Mouse (Mus musculus) liver, embryonic 12.5 days (tissue): ENCODE measurements around the gene Rara. TPM values are rescaled to one million over a fixed set of nuclear protein-coding genes. Genes with fewer than 3 reads are reported as not detected.
"Not testable (repeated sequence)": the region's sequence is repeated elsewhere in the genome, so short reads cannot be mapped to it uniquely, and the experiment has no call there.

Experiments
- ATAC-seq: fragments of 200-750 bp; cut with Nextera tagmentation; 2 replicates; pipeline ENCODE4 v1.8.0; 2017; ENCODE audit warnings: moderate number of reproducible peaks, mild to moderate bottlenecking, moderate library complexity
- H3K27ac ChIP-seq: fragments of 300-500 bp; sonication (generic); 2 replicates; pipeline ENCODE4 v1.5.1; 2016; ENCODE audit warnings: mild to moderate bottlenecking
- H3K27me3 ChIP-seq: fragments of 300-500 bp; sonication (generic); replicated peaks from 2 replicates; pipeline ENCODE4 v1.6.1; 2016; ENCODE audit warnings: mild to moderate bottlenecking, moderate library complexity
- H3K36me3 ChIP-seq: fragments of 300-500 bp; sonication (generic); 2 replicates; pipeline ENCODE4 v1.6.1; 2016; ENCODE audit warnings: mild to moderate bottlenecking, moderate library complexity
- H3K4me1 ChIP-seq: fragments of 300-500 bp; sonication (generic); 2 replicates; pipeline ENCODE4 v1.6.1; 2016
- H3K4me2 ChIP-seq: fragments of 300-500 bp; sonication (generic); 2 replicates; pipeline ENCODE4 v1.6.1; 2016; ENCODE audit warnings: mild to moderate bottlenecking, moderate library complexity
- H3K4me3 ChIP-seq: fragments of 300-500 bp; sonication (generic); 2 replicates; pipeline ENCODE4 v1.5.1; 2016; ENCODE audit warnings: mild to moderate bottlenecking, moderate library complexity
- H3K9ac ChIP-seq: fragments of 300-500 bp; sonication (generic); 2 replicates; pipeline ENCODE4 v1.6.1; 2016; ENCODE audit warnings: mild to moderate bottlenecking, moderate library complexity
- H3K9me3 ChIP-seq: fragments of 300-500 bp; sonication (generic); replicated peaks from 2 replicates; pipeline ENCODE4 v1.6.1; 2016; ENCODE audit warnings: mild to moderate bottlenecking, moderate library complexity
- WGBS: fragments of 180-500 bp; shearing (Covaris S2); methylation state at CpG from one replicate; pipeline ENCODE4 v1.1.7; 2016; ENCODE audit not compliant: insufficient replicate concordance; 5-methylcytosine and 5-hydroxymethylcytosine counted together
- polyA plus RNA-seq: library from polyadenylated mRNA; unstranded; fragments of >200 nt; fragmentation: Nextera tagmentation; extraction: Ambion mirVana; gene quantifications from 2 replicates; pipeline ENCODE4 v1.2.1, GENCODE M21; 2016

Gene Rara
- polyA plus RNA-seq, 1 experiment from 2014 or later: 7.1 TPM

DNA sequence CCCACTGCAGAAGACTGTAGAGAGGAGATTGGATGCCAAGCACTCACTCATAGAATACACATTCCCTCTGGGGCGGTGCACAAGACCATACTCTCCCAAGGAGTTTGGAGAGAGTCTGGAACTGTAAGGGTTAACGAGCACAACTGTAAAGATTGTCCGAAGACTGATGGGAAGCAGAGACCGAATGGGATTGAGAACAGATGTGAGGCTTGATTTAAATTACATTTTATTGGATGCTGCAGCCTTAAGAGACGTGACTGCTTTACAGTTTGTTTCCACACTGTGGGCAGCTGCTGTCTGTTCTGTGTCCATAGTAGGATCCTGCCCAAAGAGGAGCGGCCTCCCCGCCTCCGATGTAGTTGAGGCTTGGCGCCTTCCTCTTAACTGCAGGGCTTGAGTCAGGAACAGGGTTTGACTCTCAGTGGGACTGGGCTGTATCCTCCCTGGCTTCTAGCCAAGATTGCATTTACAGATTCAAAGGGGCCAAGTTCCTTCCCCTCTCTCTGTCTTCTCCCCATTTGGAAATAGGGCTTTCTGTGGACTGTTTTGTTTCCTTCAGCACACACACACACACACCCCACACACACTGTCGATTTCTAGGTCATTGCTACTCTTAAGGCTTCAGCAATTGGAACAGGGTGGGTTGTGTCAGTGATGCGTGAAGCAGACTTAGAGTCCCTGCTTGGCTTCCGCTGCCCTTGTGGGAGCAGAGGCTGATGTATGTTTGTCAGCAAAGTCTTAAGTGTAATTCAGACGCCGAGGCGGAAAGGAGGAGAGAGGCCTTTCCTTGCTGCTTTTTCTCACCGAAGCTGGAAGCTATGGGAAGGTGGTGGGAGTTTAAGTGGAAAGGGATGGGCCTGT lies 4.5 kb upstream of the Rara start:
- not testable (repeated sequence) for H3K9ac ChIP-seq, ATAC-seq, H3K4me3 ChIP-seq, H3K4me2 ChIP-seq, H3K27ac ChIP-seq, H3K9me3 ChIP-seq
- peaks cover 70% of the 10 kb centered on the region for H3K36me3 ChIP-seq
- 76% methylated on average over 16 of the region's 16 CpGs for WGBS
- peaks cover 16% of the 10 kb centered on the region for H3K27me3 ChIP-seq
- peaks cover 57% of the 10 kb centered on the region for H3K4me1 ChIP-seq

DNA sequence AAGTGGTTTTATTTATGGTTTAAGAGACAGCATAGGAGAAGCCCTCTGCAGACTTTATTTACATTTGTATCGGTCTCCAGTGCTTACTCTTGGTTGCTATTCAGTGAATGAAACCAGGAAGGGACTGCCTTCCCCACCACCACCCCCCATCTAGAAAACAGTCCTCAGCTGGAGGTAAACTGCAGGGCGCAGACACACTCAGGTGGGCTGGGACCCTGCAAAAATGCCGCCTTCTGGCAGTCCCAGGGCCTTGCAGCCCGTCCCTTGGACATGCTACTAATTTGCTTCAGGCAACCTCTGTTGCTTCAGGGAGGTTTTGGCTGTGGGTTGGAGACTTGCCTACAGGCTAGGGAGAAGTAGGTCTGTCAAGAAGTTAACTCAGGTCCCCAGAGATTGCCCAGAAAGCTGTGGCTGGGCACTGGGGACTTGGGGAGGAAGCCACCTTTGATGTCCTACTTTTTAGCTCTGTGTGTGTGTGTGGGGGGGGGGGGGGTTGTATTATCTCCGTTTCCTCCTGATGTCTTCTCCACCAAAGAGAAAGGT lies 2.9 kb upstream of the Rara start:
- H3K36me3 ChIP-seq: peaks cover 54% of the 10 kb centered on the region
- 0 out of 2 replicates have a peak overlapping the region, but pooled peaks have one; percentile 27 for H3K27ac ChIP-seq
- 54% methylated on average over 5 of the region's 5 CpGs for WGBS
- peaks cover 32% of the 10 kb centered on the region for H3K27me3 ChIP-seq
- H3K4me2 ChIP-seq: no peak overlapping the region
- no peak for ATAC-seq
- H3K4me3 ChIP-seq: no peak overlapping the region
- no peak overlapping the region for H3K9ac ChIP-seq
- H3K9me3 ChIP-seq: no peaks in the 10 kb centered on the region
- peaks cover 66% of the 10 kb centered on the region for H3K4me1 ChIP-seq

DNA sequence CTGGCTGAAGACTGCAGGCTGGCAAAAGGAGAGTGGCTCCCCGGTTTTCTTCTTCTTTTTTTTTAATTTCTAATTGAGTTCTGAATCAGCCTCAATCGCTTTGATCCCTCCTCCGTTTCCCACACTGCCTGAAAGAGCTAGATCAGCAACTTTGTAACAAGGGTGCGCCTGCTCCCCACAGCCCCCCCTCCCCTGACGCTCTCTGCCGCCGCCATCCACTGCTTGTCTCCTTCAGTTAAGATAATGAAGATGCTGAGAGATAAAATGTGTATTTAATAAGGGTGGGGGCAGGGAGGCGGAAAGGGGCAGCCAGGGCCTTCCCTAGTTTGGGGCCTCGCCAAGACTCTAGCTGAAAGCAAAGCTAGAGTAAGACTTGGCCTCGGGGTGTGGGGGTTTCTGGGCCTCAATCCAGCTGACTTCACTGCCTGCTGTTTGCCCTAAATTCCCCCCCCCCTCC lies 2.3 kb upstream of the Rara start:
- Histone ChIP-seq H3K9ac (0 out of 2 replicates have a peak overlapping the region, but pooled peaks have one; percentile 1), H3K9me3 (no peaks in the 10 kb centered on the region), H3K4me1 (peaks cover 72% of the 10 kb centered on the region), H3K36me3 (peaks cover 48% of the 10 kb centered on the region), H3K27me3 (peaks cover 38% of the 10 kb centered on the region), H3K27ac (peak overlapping the region; percentile 57; the same call in 1 of the 2 replicates), H3K4me3 (no peak overlapping the region), H3K4me2 (peak overlapping the region; percentile 9; the same call in 1 of the 2 replicates)
- no peak for ATAC-seq
- WGBS: 22% methylated on average over 10 of the region's 10 CpGs

DNA sequence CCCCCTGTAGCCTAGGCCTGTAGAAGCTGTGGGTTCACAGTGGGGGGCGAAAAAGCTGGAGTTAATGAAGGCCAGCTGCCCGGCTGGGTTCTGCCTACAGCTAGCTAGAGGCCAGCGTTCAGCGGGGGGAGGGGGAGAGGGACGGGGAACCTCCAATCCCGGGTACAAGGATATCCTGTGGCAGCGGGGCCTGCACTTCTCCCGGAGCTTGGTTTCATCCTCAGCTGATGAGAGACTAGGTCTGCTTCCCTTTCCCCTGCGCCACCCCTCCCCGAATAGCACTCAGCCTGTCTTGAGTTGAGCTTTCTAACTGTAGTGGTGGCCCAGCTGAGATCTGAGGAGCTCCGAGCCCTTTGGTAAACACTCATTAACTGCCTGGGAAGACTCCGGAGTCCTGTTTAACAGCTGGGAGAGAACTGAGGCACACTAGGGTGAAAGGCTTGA lies 1.7 kb upstream of the Rara start:
- Histone ChIP-seq H3K4me3 (no peak overlapping the region), H3K27ac (peak overlapping the region; percentile 57; the same call in 1 of the 2 replicates), H3K27me3 (peaks cover 44% of the 10 kb centered on the region), H3K36me3 (peaks cover 42% of the 10 kb centered on the region), H3K4me2 (peak overlapping the region; percentile 9), H3K4me1 (peaks cover 78% of the 10 kb centered on the region), H3K9ac (0 out of 2 replicates have a peak overlapping the region, but pooled peaks have one; percentile 1), H3K9me3 (no peaks in the 10 kb centered on the region)
- WGBS: 33% methylated on average over 12 of the region's 12 CpGs
- ATAC-seq: 0 out of 2 replicates have a peak, but pooled peaks have one; percentile 9

DNA sequence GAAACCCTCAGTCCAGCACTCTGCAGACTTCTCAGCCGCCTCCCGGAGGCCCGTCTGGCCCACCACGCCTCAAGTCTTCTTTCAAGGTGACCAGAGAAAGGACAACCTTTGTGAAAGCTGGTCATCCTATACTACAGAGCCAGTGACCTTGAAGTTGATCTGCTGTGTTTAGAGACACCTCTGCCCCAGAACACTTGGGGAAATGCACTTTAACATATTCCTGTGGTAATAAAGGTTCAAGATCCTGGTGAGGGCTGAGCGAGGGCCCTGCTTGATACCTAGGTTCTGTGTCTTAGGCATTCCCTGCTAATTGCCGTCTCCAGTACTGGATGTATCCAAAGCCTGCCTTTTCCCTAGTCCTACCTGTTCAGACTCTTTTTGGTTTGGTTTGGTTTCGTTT lies 1.1 kb upstream of the Rara start:
- WGBS: 72% methylated on average over 7 of the region's 7 CpGs
- H3K4me3 ChIP-seq: no peak overlapping the region
- H3K4me1 ChIP-seq: peaks cover 85% of the 10 kb centered on the region
- no peak overlapping the region for H3K9ac ChIP-seq
- H3K4me2 ChIP-seq: no peak overlapping the region
- no peak for ATAC-seq
- H3K36me3 ChIP-seq: peaks cover 35% of the 10 kb centered on the region
- no peak overlapping the region for H3K27ac ChIP-seq
- peaks cover 50% of the 10 kb centered on the region for H3K27me3 ChIP-seq
- no peaks in the 10 kb centered on the region for H3K9me3 ChIP-seq

DNA sequence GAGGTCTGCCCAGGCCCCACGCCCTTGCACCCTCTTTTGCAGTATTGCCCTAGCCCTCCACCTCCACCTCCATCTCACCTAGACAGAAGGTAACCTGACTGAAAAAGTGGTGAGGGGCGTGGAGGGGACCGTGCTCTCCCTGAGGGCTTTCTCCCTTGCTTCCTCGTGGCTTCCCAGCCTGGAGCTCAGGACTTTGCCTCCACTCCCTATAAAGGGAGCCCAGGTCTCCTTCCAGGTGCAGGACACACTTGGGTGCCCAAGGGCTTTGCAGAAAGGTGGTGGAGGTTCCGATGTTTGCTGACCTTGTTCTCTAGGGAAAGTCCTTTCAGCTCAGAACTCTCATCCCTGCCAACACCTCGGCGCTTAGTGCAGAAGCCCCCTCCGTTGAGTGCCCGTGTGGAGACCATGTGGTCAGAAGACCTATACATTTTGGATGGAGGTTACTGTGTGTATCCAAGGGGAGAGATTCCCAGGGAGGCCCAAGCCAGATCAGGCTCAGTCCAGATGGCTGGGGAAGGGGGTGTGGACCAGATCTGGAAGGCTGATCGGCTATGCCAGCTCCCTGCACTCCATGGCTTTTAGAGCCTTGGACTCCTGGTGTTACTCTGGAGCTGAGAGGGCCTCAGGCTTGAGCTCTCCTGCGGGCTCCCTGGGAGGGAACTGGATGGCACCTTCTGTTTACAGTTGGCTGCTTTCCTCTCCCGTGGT lies 722 bp downstream of the Rara start:
- H3K4me3 ChIP-seq: peak overlapping the region; percentile 47
- peaks cover 86% of the 10 kb centered on the region for H3K4me1 ChIP-seq
- H3K27ac ChIP-seq: no peak overlapping the region
- H3K27me3 ChIP-seq: peaks cover 68% of the 10 kb centered on the region
- H3K9me3 ChIP-seq: no peaks in the 10 kb centered on the region
- no peak overlapping the region for H3K9ac ChIP-seq
- peaks cover 17% of the 10 kb centered on the region for H3K36me3 ChIP-seq
- 27% methylated on average over 11 of the region's 12 CpGs for WGBS
- ATAC-seq: no peak
- H3K4me2 ChIP-seq: peak overlapping the region; percentile 61

DNA sequence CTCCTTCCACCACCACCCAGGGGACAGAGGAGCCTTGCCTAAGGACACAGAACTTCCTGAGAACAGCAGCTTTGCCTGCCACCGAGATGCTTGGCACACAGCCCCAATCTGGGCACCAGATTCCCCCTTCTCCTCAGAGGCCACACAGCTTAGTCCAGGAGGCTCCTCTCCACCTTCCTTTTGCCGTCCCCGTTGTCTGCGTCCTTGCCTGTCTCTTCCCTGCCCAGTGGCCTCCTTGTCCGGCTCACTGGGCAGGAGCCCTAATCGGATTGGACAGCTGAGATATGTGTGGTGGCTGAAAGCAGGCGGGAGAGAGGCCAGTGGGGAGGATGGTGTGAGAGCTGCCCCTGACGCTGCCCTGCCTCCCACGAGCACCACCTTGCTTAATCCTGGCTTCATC lies 1.9 kb downstream of the Rara start:
- Histone ChIP-seq H3K27ac (no peak overlapping the region), H3K4me3 (no peak overlapping the region), H3K27me3 (peaks cover 80% of the 10 kb centered on the region), H3K9me3 (no peaks in the 10 kb centered on the region), H3K4me2 (no peak overlapping the region), H3K36me3 (0 out of 2 replicates have a peak, but pooled peaks cover 6% of the 10 kb centered on the region), H3K4me1 (peaks cover 75% of the 10 kb centered on the region), H3K9ac (no peak overlapping the region)
- WGBS: 29% methylated on average over 9 of the region's 9 CpGs
- no peak for ATAC-seq

DNA sequence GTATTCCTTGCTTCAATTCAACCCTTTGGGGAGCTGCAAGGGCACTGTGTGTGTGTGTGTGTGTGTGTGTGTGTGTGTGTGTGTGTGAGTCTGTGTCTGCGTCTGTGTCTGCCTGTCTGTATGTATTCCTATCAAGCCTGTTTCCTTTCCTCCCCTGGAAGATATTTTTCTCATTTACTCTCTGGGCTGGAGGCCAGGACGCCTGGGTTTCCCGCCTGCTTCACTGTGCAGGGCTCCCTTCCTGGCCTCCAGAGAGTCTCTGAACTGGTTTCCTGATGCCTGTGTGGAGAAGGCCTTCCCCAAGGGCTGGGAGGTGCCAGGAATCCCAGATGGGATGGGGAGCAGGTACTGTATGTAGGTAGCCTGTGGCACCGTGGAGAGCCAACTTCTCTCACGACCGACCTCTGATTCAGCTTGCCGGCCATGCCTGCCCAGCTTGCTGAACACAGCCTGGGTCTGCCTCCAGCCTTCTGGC lies 2.5 kb downstream of the Rara start:
- Histone ChIP-seq H3K4me3 (no peak overlapping the region), H3K4me2 (no peak overlapping the region), H3K9me3 (no peaks in the 10 kb centered on the region), H3K4me1 (peaks cover 68% of the 10 kb centered on the region), H3K27ac (peak overlapping the region; percentile 45), H3K36me3 (no peaks in the 10 kb centered on the region), H3K27me3 (peaks cover 86% of the 10 kb centered on the region), H3K9ac (no peak overlapping the region; the same call in 1 of the 2 replicates)
- 43% methylated on average over 7 of the region's 7 CpGs for WGBS
- no peak for ATAC-seq

DNA sequence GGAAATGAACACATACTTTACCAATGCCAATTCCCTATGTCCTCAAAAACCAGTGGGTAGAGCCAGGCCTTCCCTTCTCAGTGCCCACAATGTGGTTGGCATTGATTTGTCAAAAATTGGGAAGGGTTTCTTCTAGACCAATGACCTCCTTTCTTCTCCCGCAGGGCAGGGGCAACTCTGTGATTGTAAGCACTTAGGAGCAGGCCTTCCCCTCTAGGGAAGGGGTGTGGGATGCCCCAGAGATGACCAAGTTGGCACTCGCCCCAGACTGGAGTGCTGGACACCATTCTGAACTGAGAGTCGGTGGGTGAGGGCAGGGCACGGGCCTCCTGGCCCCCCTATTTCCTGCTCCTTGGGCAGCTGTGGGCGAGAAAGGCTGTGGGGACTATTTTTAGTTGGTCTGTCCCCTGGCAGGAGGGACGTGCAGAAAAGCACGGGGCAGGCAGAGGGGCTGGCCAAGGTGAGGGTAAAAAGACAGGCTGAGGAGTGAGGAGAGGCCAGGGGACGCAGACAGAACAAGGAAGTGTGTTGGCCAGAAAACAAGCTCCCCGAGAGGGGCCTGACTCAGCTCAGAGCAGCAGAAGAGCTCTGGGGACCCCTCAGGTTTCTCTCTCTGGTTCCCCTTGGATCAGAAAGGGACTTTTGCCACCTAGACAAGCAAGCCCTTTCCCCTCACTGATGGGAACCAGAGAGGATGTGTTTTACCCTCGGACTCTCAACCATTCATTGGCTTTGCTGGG lies 3.3 kb downstream of the Rara start:
- Histone ChIP-seq H3K36me3 (no peaks in the 10 kb centered on the region), H3K9me3 (no peaks in the 10 kb centered on the region), H3K27ac (peak overlapping the region; percentile 45; the same call in 1 of the 2 replicates), H3K4me3 (no peak overlapping the region), H3K4me1 (peaks cover 63% of the 10 kb centered on the region), H3K27me3 (peaks cover 93% of the 10 kb centered on the region), H3K4me2 (peak overlapping the region; percentile 7; the same call in 1 of the 2 replicates), H3K9ac (no peak overlapping the region)
- 22% methylated on average over 10 of the region's 10 CpGs for WGBS
- no peak for ATAC-seq

DNA sequence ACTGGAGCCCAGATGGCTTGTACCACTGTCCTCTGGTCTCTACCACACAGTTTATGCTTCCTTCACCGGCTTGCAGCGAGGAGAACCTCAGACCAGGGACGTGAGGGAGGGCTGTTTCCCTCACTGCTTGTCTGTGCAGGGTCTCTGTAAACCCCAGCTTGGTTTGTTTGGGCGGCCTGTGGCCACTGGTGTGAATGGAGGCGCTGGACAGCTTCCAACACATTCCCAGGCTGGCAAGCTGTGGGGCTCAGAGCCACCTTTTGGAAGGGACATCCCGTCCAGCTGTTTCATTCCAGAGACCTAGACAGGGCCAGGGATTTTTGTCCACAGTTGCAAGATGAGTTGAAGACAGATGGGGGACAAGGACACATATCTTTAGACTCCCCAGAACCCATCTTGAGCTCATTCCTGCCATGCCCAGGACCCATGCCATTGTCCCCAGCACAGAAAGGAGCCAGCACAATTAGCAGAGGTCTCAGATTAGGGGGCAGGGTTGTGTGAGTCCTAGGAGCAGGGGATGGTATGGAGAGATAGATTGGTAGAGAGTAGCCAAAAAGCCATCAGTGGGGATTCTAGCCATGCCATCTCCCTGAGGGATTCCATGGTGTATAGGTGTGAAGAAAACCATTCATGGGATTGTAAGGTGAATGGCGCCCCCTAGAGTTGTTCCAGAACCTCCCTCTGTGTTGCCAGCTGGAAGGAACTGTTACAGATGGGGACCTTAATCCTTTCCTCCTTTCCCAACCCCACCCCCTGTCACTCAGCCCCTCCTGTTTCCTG lies 4.1 kb downstream of the Rara start:
- no peak for ATAC-seq
- 26% methylated on average over 7 of the region's 7 CpGs for WGBS
- Histone ChIP-seq H3K36me3 (no peaks in the 10 kb centered on the region), H3K27ac (peak overlapping the region; percentile 5; the same call in 1 of the 2 replicates), H3K4me2 (no peak overlapping the region), H3K4me1 (peaks cover 63% of the 10 kb centered on the region), H3K9me3 (no peaks in the 10 kb centered on the region), H3K27me3 (peaks cover 96% of the 10 kb centered on the region), H3K9ac (no peak overlapping the region), H3K4me3 (no peak overlapping the region)
